Mouse (Mus musculus): ENCODE results near the gene Sh3bp5l.
"Not testable (repeated sequence)": the region's sequence is repeated elsewhere in the genome, so short reads cannot be mapped to it uniquely, and the experiment has no call there.

The Sh3bp5l gene

GRCm38 (mm10) chr11:58330276-58331148, at the start of gene Sh3bp5l, which contains the start of gene Zfp672:
Gene Sh3bp5l, plus strand, starts transcription at chr11:58330724.
Gene Zfp672, minus strand, starts transcription at chr11:58330339.
- peak; percentile 84 to 88 for DNase-seq (ENCODE audit: low spot score in 2 of 2)

GRCm38 (mm10) chr11:58281970-58282496, 48.5 kb upstream of the Sh3bp5l start:
- no peak for DNase-seq (ENCODE audit: low spot score in 2 of 2)

DNA sequence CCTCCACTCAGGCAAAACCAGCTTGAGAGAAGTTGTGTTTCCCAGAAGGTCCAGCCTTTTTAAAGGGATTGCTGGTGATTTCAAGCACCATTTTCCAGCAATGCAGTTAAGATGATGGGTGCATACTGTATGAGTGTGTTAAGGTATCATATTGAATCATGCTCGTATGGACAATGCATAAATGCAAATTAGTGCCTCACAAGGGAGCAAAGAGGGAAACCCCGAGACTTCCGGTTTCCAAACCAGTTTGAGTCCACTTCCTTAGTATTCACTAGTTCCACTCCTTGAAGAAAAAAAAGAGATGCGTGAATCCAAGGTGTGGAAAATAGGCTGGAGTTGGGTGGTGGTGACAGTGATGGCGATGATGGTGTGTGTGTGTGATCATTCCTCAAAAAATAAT, 48.0 kb upstream of the Sh3bp5l start:
- DNase-seq (ENCODE audit: low spot score in 2 of 2) = no peak

DNA sequence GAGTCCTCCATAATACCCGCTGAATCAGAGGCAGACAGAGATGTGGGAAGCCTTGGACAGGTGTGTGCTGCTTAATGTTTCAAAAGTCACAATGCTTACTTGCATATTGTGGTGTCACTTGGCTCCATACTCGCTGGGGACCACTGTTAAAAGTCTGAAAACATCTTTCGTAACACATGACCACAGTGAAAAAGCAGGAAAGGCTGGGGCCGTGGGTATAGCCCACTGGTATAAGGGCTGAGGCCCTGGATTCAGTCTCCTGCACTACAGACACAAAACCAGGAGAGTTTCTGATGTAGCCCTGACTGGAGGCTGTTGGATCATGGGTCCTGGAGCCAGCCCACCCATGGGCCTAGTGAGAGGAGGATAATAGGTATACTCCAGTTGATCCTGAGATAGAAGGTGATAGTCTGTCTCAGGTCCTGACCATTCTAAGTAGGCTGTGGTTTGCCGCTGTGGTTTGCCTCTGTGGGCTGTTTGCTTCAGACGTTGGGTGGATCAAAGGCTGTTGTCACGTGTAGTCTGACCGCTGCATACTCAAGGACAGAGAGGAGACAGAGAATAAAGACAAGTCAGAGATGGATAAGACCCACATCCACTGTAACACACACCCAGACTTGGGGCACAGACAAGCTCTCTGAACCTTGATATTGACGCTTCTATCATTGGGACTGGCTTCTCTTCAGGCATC, 40.4 kb upstream of the Sh3bp5l start:
- no peak for DNase-seq (ENCODE audit: low spot score in 2 of 2)

DNA sequence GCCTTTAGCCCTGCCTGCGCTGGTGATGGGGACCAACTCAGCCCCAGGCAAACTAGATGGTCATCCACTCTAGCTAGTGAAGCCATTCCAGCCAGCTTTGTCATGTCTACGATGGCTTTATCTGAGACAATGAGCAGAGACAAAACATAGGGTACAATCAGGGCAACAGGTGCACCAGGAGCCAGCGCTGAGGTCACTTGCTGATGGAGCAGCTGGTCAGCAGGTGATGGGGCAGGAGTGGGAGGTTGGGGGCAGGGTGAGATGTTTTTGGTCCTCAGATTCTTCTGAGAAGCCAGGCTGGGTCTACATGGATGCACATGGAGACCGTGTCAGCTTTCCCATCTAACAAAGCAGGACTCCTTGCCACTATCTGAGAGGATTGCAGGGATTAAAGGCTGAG, 39.7 kb upstream of the Sh3bp5l start:
- DNase-seq (ENCODE audit: low spot score in 2 of 2) = no peak

DNA sequence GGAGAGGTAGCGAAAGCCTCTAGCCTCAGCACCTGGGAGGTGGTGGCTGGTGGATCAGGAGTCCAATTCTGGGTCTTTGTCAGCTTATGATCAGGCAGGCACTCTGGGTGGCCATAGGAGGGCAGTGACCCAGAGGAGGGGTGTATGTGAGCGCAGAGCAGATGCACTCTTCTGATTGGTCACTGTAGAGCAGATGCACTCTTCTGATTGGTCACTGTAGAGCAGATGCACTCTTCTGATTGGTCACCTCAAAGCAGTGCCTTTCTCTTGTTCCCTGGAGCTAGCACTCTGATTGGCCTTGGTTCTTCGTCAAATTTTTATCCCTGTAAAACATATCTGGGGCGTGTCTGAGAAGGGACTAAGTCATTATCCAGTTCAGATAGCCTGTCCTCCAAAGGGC, 37.7 kb upstream of the Sh3bp5l start:
- no peak for DNase-seq (ENCODE audit: low spot score in 2 of 2)

DNA sequence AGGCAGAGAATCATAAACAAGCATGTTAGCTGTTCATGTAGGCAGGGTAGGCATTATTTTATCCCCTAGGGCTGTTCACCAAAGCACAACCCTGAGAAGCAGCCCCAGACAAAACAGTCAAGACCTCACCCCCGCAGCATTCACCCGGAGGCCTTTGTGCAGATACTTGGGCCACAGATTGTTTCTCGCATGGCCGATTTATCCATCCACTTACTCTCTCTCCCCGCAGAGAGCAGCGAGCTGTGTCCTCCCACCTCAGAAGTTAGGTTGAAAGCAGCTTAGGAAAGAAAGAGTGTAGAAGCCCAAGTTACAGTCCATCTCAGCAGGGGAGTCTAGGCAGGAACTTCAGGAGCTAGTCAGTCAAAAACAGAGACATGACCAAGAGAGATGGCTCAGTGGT, 33.1 kb upstream of the Sh3bp5l start:
- no peak for DNase-seq (ENCODE audit: low spot score in 2 of 2)

GRCm38 (mm10) chr11:58301057-58301456, 29.5 kb upstream of the Sh3bp5l start:
- DNase-seq (ENCODE audit: low spot score in 2 of 2) = peak; percentile 58 to 73

DNA sequence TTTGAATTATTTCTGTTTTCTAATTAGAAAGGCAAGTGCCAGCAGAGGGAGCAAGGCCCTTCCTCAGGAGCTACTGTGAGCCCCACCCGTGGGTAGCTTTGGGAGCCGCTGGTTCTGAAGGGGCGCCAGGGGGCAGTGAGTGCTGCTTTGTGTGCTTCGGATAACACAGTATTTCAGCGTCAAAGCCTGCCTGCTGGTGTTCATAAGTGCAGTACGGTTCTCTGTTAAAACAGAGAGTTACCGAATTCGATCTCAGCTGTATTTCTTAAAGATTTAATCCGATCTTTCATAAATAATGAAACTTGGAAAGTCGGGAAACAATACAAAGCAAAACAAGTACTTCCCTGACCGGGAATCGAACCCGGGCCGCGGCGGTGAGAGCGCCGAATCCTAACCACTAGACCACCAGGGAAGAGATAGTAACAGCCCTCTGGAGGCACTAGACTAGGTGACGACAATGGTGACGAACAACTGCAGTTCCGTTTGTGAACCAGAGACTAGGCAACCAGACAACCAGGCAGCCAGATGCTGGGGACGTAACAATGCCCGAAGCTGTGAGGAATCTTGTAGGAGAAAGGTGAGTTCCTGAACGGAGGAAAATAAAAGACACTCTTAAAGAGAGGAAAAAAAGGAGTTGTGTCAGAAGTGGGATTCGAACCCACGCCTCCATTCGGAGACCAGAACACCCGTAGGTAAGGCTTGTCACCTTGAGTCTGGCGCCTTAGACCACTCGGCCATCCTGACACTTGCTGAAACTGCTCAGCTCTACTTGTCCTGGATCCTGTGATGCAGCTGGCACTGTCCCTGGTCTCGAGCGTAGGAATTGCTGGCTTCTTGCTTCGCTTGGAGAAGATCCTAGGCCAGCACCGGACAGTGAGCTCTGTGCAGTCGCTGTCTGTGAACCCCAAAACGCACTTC, 28.4 kb upstream of the Sh3bp5l start:
- peak; percentile 95 to 99 for DNase-seq (ENCODE audit: low spot score in 2 of 2)

DNA sequence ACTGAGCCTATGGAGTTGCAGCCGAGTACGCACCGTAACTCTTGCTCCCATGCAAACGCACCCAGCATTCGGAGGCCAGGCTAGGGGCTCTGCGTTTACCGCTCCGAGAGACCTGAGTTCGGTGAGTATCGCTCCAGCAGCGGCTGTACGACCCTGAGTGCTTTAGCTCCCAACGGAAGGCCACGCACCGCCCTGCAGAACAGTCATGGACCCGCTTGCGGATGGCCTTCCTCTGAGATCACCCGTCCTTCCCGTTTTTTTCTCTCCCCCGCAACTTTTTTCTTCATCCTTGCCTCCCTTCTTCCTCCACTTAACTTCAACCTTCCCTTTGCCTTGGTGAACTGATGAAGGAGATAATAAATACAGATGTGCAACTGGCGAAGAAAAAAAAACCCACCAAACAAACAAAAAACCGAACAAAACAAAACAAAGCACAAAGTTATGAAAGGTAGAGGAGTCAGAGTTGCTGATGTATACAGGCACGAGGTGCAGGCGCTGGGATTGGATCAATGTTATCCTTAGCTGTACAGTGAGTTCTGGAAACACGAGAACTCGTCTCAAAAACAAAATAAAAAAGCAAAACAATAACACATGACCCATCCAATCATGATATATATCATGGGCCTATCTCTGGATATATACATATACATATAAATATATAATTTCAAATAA, 27.6 kb upstream of the Sh3bp5l start:
- no peak for DNase-seq (ENCODE audit: low spot score in 2 of 2)

GRCm38 (mm10) chr11:58303594-58303993, 26.9 kb upstream of the Sh3bp5l start:
- DNase-seq (ENCODE audit: low spot score in 2 of 2) = no peak

GRCm38 (mm10) chr11:58305299-58305698, 25.2 kb upstream of the Sh3bp5l start:
- not testable (repeated sequence) for DNase-seq (ENCODE audit: low spot score in 2 of 2)

GRCm38 (mm10) chr11:58306860-58307308, 23.6 kb upstream of the Sh3bp5l start, which contains the start of gene Zfp692:
Gene Zfp692, plus strand, starts transcription at chr11:58307069.
- DNase-seq (ENCODE audit: low spot score in 2 of 2) = peak; percentile 94

- DNase-seq (ENCODE audit: low spot score in 2 of 2) = no peak
These were observed 23.0 kb upstream of the Sh3bp5l start for GRCm38 (mm10) chr11:58307411-58308080.

- no peak for DNase-seq (ENCODE audit: low spot score in 2 of 2)
These were observed 21.9 kb upstream of the Sh3bp5l start for GRCm38 (mm10) chr11:58308661-58309060.

DNA sequence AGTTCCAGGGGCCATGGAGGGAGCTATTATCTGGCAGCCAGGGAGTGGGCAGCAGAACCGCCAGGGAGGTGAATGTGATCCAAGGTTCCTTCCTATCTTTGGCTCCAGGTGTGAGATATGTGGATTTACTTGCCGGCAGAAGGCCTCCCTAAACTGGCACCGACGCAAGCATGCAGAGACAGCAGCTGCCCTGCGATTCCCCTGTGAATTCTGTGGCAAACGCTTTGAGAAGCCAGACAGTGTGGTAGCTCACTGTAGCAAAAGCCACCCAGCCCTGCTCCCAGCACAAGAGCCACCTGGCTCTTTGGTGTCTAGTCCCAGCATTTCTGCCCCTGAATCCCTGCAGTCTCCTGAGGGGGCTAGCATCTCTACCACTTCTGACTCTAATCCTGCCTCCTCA, 16.5 kb upstream of the Sh3bp5l start:
- no peak for DNase-seq (ENCODE audit: low spot score in 2 of 2)

DNA sequence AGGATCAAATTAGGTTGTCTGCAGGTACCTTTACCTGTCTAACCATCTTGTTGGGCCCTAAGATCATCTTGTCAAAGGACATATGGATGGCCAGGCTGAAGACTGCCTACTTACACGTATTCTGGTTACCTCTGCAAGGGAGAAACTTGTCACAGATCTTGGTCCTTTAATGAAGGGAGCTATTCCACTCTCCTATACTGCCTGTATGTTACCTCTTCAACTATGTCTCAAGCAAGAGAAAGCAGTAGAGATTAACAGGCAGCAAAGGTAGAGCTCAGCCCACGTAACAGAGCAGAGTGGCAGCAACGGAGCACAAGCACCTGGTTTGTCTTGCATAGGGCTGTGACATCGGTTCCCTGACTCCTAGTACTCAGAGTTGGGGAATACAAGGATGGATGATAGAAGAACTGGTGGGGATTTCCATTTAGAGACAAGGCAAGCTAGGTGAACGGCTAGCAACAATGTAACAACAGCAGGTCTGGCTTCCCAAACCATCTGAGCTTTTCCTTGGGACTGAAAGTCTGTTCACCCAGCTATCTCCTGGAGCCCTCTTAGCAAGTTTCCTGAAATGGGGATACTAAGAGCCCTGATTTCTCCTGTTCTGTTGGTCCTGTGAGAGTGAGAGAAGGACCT, 14.9 kb upstream of the Sh3bp5l start:
- DNase-seq (ENCODE audit: low spot score in 2 of 2) = no peak

DNA sequence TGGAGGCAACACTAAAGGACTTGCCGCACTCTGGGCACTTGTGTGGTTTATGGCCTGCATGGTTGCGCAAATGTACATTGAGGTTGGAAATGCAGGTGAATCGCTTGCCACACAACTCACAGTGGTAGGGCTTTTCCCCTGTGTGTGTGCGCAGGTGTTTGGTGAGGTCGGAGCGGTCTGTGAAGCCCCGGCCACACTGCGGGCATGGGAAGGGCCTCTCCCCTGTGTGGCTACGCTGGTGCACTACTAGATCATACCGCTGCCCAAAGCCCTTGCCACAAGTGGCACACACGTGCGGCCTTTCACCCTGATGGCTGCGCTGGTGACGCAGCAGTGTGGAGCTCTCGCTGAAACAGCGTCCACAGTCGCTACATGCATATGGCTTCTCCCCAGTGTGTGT, 14.2 kb upstream of the Sh3bp5l start:
- no peak for DNase-seq (ENCODE audit: low spot score in 2 of 2)

DNA sequence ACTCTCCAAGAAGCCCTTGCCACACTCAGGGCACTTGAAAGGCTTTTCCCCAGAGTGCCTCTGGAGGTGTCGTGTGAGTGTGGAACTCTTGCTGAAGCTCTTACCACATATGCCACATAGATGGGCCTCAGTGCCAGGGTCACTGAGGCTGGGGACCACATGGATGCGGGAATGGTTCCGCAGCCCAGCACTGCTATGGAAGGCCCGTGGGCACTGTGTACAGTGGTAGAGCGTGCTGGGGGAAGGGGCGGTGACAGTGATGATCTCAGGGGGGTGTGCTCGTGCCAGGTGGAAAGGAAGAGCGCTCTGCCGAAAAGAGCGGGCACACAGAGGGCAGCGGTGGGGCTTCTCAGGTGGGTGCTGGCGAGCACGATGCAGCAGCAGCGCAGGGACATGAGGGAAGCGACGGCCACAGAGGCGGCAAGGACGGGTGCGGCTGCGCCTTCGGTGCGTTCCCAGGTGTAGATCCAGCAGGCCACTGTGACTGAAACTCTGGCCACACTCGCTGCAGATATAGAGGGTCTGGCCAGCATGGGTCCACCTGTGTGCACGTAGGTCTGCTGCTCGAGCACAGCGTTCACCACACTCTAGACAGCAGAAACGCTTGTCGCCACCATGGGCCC, 13.6 kb upstream of the Sh3bp5l start:
- DNase-seq (ENCODE audit: low spot score in 2 of 2) = no peak
